Mouse (Mus musculus) ZHBTc4 (cell line): Measurements from ENCODE around the gene Cypt15.
"Not testable (repeated sequence)": the region's sequence is repeated elsewhere in the genome, so short reads cannot be mapped to it uniquely, and the experiment has no call there.

Experiments used
- DNase-seq: peaks from one replicate; pipeline ENCODE4 v3.0.0-alpha.2; 2011; ENCODE audit warnings: low read depth, low spot score

Gene Cypt15

GRCm38 (mm10) chrX:39345967-39346366, at the start of gene Cypt15:
Gene Cypt15, plus strand, starts transcription at chrX:39346267.
- not testable (repeated sequence) for DNase-seq

DNA sequence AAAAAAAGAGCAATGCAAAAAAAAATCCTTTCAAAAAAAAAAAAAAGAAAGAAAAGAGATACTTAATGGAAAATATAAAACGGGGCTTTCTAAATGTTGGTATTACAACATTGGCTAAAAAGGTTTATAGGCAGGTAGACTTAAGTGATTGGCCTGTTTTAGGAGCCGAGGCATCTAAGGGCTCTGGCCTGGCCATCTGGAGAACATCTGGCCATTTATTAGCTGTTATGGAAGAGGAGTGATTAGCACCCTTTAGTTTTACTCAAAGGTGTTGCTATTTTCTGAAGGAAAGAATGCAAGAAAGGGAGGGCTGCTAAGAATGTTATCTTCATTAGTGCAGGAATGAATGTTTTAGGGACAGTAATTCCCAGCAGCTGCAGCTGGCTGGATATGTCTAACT, 24.9 kb downstream of the Cypt15 start:
- DNase-seq, result no peak

DNA sequence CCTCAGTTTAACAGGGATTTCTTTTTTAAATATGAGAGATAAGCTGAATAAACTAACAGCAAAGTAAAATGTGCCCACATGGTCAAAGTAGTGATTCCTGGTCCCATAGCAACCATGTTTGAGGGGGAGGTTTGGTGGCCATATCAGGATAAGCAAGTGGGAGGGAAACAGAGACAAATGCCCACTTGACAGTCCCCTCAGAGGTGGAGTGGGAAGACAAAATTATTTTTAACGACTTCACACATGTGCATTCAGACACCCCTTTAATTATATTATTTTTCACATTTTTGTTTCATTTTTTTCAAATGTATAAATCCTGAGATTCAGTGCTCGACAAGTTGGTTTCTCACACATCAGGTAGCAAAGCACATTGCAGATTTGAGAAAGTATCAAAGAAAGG, 32.8 kb downstream of the Cypt15 start:
- no peak for DNase-seq

GRCm38 (mm10) chrX:39383806-39384205, 37.7 kb downstream of the Cypt15 start:
- DNase-seq, result no peak
